ENCODE assay signal across 12 mouse cellular contexts in genomic region chr15:97187831-97188230, GRCm38 (mm10). TPM values are rescaled to one million over a fixed set of nuclear protein-coding genes. Genes with fewer than 3 reads are reported as not detected.
DNase-seq lines count a peak whose midpoint lies in the region; ATAC-seq and TF ChIP-seq lines count a peak whose summit lies in the region.
"Had no signal": no experiment of that assay in that cellular context is flagged by ENCODE, and none has a peak within 500 bp of the region (broad histone marks: within the 10 kb centered on the region; RNA-seq: fewer than 3 reads in every experiment).

No protein-coding gene starts in this region.

- no peaks in the 10 kb centered on the region for H3K36me3 ChIP-seq in hindbrain, embryonic 14.5 days (replicated peaks; ENCODE audit: control insufficient read depth, insufficient read depth)
- no peaks in the 10 kb centered on the region for H3K36me3 ChIP-seq in hindbrain, embryonic 13.5 days
- H3K36me3 ChIP-seq in midbrain, postnatal 0 days (ENCODE audit: insufficient read depth, low read length), result no peaks in the 10 kb centered on the region
- H3K36me3 ChIP-seq in midbrain, embryonic 13.5 days, result no peaks in the 10 kb centered on the region
- no peaks in the 10 kb centered on the region for H3K36me3 ChIP-seq in splenic B cell, adult 2 months (ENCODE audit: control insufficient read depth, insufficient read depth, low read length, poor library complexity, severe bottlenecking)
- H3K36me3 ChIP-seq: heart, embryonic 13.5 days; limb, embryonic 13.5 days had no signal

- no peaks in the 10 kb centered on the region for H3K9me3 ChIP-seq in hindbrain, embryonic 14.5 days (ENCODE audit: control insufficient read depth, low read length)
- H3K9me3 ChIP-seq in hindbrain, embryonic 13.5 days, result no peaks in the 10 kb centered on the region
- H3K9me3 ChIP-seq in midbrain, postnatal 0 days (ENCODE audit: low read length), result no peaks in the 10 kb centered on the region
- no peaks in the 10 kb centered on the region for H3K9me3 ChIP-seq in midbrain, embryonic 13.5 days
- H3K9me3 ChIP-seq: heart, embryonic 13.5 days; limb, embryonic 13.5 days had no signal

- no peaks in the 10 kb centered on the region for H3K27me3 ChIP-seq in hindbrain, embryonic 14.5 days (ENCODE audit: control insufficient read depth, insufficient read depth, low read length)
- H3K27me3 ChIP-seq in hindbrain, embryonic 13.5 days, result no peaks in the 10 kb centered on the region
- H3K27me3 ChIP-seq in midbrain, postnatal 0 days (ENCODE audit: insufficient read depth, low read length), result no peaks in the 10 kb centered on the region
- no peaks in the 10 kb centered on the region for H3K27me3 ChIP-seq in midbrain, embryonic 13.5 days
- H3K27me3 ChIP-seq in splenic B cell, adult 2 months (ENCODE audit: control insufficient read depth, insufficient read depth, low read length, poor library complexity, severe bottlenecking), result no peaks in the 10 kb centered on the region
- H3K27me3 ChIP-seq: heart, embryonic 13.5 days; limb, embryonic 13.5 days had no signal

- no peaks in the 10 kb centered on the region for H3K4me1 ChIP-seq in hindbrain, embryonic 14.5 days (replicated peaks; ENCODE audit: control insufficient read depth, insufficient read depth, low read length)
- H3K4me1 ChIP-seq in hindbrain, embryonic 13.5 days (replicated peaks), result peaks cover 6% of the 10 kb centered on the region
- H3K4me1 ChIP-seq in midbrain, postnatal 0 days (ENCODE audit: insufficient read depth, low read length), result no peaks in the 10 kb centered on the region
- peaks cover 4% of the 10 kb centered on the region; the same call in 1 of the 2 replicates for H3K4me1 ChIP-seq in midbrain, embryonic 13.5 days (replicated peaks)
- H3K4me1 ChIP-seq: limb, embryonic 13.5 days had no signal

- no peak for ATAC-seq in CD4-positive, CD25-positive, alpha-beta regulatory T cell, adult 4 months
- ATAC-seq in hindbrain, embryonic 14.5 days (ENCODE audit: low FRiP score), result no peak
- no peak for ATAC-seq in hindbrain, embryonic 13.5 days (ENCODE audit: low FRiP score)
- ATAC-seq in midbrain, postnatal 0 days (ENCODE audit: low FRiP score), result no peak
- ATAC-seq in midbrain, embryonic 13.5 days, result no peak

- no peak overlapping the region for H3K4me3 ChIP-seq in hindbrain, embryonic 14.5 days (replicated peaks; ENCODE audit: low read length)
- no peak overlapping the region for H3K4me3 ChIP-seq in hindbrain, embryonic 13.5 days
- no peak overlapping the region for H3K4me3 ChIP-seq in midbrain, postnatal 0 days (ENCODE audit: low read depth, low read length)
- no peak overlapping the region for H3K4me3 ChIP-seq in midbrain, embryonic 13.5 days (replicated peaks)
- H3K4me3 ChIP-seq: heart, embryonic 13.5 days; limb, embryonic 13.5 days had no signal

- peak; percentile 41 for DNase-seq in CD4-positive, CD25-positive, alpha-beta regulatory T cell, adult 2 months (ENCODE audit: low read depth, low spot score)
- DNase-seq in hindbrain, embryonic 14.5 days (ENCODE audit: low spot score), result peak; percentile 65
- peak; percentile 71 for DNase-seq in midbrain, postnatal 0 days (ENCODE audit: low spot score)
- peak; percentile 22 for DNase-seq in splenic B cell, adult 2 months (ENCODE audit: low read depth, low spot score)
- no peak for DNase-seq in ovary, adult 18-20 months (ENCODE audit: low spot score)
- DNase-seq: adrenal gland, postnatal 14 days; thymus, adult 2 months had no signal

- TF ChIP-seq CTCF in midbrain, postnatal 0 days (IDR thresholded peaks at IDR 0.05), result peak; percentile 71

- no peak overlapping the region for H3K27ac ChIP-seq in hindbrain, embryonic 14.5 days
- no peak overlapping the region for H3K27ac ChIP-seq in hindbrain, embryonic 13.5 days
- no peak overlapping the region for H3K27ac ChIP-seq in midbrain, postnatal 0 days (ENCODE audit: low read depth, low read length)
- no peak overlapping the region for H3K27ac ChIP-seq in midbrain, embryonic 13.5 days
- H3K27ac ChIP-seq: heart, embryonic 13.5 days; limb, embryonic 13.5 days had no signal

- WGBS in hindbrain, embryonic 14.5 days, result 37% methylated on average over 3 of the region's 3 CpGs
- 36% methylated on average over 3 of the region's 3 CpGs for WGBS in hindbrain, embryonic 13.5 days
- WGBS in midbrain, postnatal 0 days, result 38% methylated on average over 3 of the region's 3 CpGs
- 43% methylated on average over 3 of the region's 3 CpGs for WGBS in midbrain, embryonic 13.5 days

- H3K4me2 ChIP-seq in hindbrain, embryonic 14.5 days (replicated peaks), result 0 out of 2 replicates have a peak overlapping the region, but pooled peaks have one; percentile 11
- H3K4me2 ChIP-seq in hindbrain, embryonic 13.5 days, result no peak overlapping the region
- no peak overlapping the region for H3K4me2 ChIP-seq in midbrain, postnatal 0 days (ENCODE audit: low read depth, low read length, poor library complexity, severe bottlenecking)
- no peak overlapping the region for H3K4me2 ChIP-seq in midbrain, embryonic 13.5 days (replicated peaks)
- H3K4me2 ChIP-seq: heart, embryonic 13.5 days; limb, embryonic 13.5 days had no signal

- no peak overlapping the region for H3K9ac ChIP-seq in hindbrain, embryonic 14.5 days
- no peak overlapping the region for H3K9ac ChIP-seq in hindbrain, embryonic 13.5 days
- H3K9ac ChIP-seq in midbrain, postnatal 0 days (replicated peaks; ENCODE audit: low read length, poor library complexity, severe bottlenecking), result no peak overlapping the region
- no peak overlapping the region for H3K9ac ChIP-seq in midbrain, embryonic 13.5 days (replicated peaks)
- H3K9ac ChIP-seq: heart, embryonic 13.5 days; limb, embryonic 13.5 days had no signal

RNA-seq across cellular contexts. Expression of gene Pced1b, which starts 59.1 kb away (rescaled TPM):
- 10 to 100 TPM; 58.0 to 62.0 TPM for polyA plus RNA-seq in CD4-positive, CD25-positive, alpha-beta regulatory T cell, adult 4 months (2017; shearing (Covaris generic))
- 4.7 and 5.8 TPM in 2 replicates for polyA plus RNA-seq in hindbrain, embryonic 14.5 days (2014; fragmentation: Nextera tagmentation; extraction: Ambion mirVana)
- polyA plus RNA-seq in hindbrain, embryonic 13.5 days (2015; fragmentation: Nextera tagmentation; extraction: Ambion mirVana), result 4.2 and 4.5 TPM in 2 replicates
- total RNA-seq in midbrain, postnatal 0 days (2014; rRNA removed), result 8.8 and 10.4 TPM in 2 replicates
- 7.0 and 8.1 TPM in 2 replicates for polyA plus RNA-seq in midbrain, postnatal 0 days (2015; fragmentation: Nextera tagmentation; extraction: Ambion mirVana)
- 4.0 and 4.7 TPM in 2 replicates for polyA plus RNA-seq in midbrain, embryonic 13.5 days (2015; fragmentation: Nextera tagmentation; extraction: Ambion mirVana)

RNA-seq across cellular contexts. Expression of gene Amigo2, which starts 59.3 kb away (rescaled TPM):
- polyA plus RNA-seq in CD4-positive, CD25-positive, alpha-beta regulatory T cell, adult 4 months (2017; shearing (Covaris generic)), result 1 to 10 TPM in 1 of 2 experiments, under 1 TPM in 1; 0.77 to 1.8 TPM
- 11.5 and 12.2 TPM in 2 replicates for polyA plus RNA-seq in hindbrain, embryonic 14.5 days (2014; fragmentation: Nextera tagmentation; extraction: Ambion mirVana)
- polyA plus RNA-seq in hindbrain, embryonic 13.5 days (2015; fragmentation: Nextera tagmentation; extraction: Ambion mirVana), result 7.2 and 8.7 TPM in 2 replicates
- 21.8 and 22.4 TPM in 2 replicates for total RNA-seq in midbrain, postnatal 0 days (2014; rRNA removed)
- polyA plus RNA-seq in midbrain, postnatal 0 days (2015; fragmentation: Nextera tagmentation; extraction: Ambion mirVana), result 17.4 and 20.1 TPM in 2 replicates
- 8.2 and 9.6 TPM in 2 replicates for polyA plus RNA-seq in midbrain, embryonic 13.5 days (2015; fragmentation: Nextera tagmentation; extraction: Ambion mirVana)
